Mouse (Mus musculus): ENCODE measurements around the gene Ttc6.

Ttc6 gene

GRCm38 (mm10) chr12:57544641-57545370 is 19.1 kb upstream of the Ttc6 start:
- ATAC-seq (ENCODE audit: insufficient number of reproducible peaks, low FRiP score, low TSS enrichment), result no peak

DNA sequence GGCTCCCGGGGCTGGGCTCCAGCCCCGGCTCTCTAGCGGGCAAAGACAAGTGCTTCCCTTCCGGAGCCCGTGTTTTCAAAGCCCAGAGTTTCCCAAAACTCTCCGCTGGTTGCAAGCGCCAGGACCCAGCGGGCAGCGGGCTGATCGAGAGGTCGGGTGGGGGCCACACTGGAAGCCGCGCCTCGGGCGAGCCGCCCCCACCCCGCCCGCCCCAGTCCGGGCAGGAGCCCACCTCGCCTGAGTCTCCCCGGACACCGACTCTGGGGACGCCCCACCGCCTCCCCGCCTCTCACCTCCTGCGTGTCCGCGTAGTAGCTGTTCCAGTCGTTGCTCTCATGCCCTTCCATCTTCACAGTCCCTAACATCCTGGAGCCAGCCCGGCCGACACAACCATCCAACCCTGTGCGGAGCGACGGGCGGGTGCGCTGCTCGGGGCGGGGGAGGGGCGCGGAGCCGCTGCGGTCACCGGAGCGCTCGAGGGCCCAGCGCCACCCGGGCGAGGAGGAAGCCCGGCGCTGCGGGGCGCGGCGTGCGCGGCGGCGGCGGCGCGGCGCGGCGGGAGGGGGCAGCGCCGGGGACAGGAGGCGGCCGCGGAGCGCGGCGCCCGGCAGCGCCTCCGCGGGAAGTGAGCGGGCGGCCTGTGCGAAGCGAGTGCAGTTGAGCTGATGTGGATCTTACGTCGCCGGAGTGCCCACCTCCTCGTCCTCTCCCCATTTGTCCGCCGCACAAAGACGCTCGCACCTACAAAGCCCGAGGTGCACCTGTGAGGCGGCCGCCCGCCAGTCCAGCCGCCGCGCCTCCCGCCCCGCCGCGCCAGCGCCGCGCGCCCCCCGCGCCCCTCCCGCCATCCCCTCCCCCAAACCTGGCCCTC is 18.3 kb upstream of the Ttc6 start:
- ATAC-seq (ENCODE audit: insufficient number of reproducible peaks, low FRiP score, low TSS enrichment), result no peak

DNA sequence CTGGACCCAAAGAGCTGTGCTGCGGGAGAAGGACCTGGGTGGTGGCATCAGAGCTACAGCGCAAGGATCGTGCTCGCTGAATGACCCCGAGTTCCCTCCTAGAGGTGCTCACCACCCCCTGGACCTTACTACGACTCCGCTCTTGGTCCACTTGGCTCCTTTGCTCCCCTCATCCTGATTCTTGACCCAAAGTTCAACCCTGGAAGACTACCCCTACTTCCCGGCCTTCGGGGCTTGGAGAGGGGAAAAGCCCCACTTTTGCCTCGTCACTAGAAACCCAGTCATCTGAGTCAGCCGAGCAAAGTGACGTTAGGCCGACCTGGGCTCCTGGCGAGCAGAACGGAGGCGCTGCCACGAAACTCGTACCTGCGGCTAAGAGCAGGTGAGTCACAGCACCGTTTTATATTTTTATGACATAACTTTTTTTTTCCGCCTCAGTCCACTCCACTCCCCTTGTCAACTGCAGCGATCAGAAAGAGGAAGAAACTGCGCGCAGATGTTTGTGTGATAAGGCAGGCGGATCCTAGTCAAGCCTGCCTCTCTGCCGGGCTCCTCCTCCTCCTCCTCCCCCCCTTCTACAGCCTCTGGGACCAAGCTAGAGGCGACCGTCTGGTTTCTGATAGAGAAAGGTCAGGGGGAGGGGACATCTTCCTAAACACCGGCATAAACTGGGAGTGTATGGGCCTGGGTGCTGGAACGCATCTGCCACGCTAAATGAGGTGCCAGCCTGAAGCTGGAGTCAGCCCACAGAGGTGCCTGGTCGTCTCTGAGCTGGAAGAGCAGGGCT is 17.3 kb upstream of the Ttc6 start, which contains the start of gene Foxa1:
Gene Foxa1 (minus strand): TSS at position 502 of the 787 bp plus-strand sequence.
- ATAC-seq (ENCODE audit: insufficient number of reproducible peaks, low FRiP score, low TSS enrichment), result no peak

- ATAC-seq (ENCODE audit: insufficient number of reproducible peaks, low FRiP score, low TSS enrichment), result no peak
These were observed 16.0 kb upstream of the Ttc6 start for GRCm38 (mm10) chr12:57547890-57548289.

DNA sequence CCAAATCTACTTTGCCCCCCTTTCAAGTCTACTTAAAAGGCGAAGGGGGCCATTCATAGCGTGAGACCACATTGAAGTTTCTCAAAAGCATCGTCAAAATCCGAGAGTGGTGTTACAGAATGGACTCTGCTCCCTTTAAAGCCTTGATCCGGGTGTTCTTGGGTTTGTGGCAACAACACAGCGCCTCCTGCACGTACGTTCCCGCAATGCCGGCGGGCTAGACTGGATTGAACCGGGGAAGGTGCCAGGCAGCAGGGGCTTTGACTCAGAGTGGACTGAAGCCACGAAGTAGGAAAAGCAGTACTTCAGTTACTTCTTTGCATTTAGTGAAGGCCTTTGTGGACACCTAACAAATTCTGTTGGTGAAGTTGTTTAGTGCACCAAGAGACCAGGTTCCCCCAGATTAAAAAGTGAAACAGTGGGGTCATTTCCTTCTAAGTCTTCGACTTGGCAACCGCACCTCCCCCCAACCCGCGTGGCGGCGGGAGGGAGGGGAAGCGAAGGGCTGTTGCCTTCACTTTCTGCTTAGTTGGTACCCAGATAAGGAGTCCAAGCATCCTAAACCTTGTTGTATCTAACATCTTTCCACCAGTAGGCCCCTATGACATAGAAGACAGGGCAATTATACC is 15.4 kb upstream of the Ttc6 start:
- no peak for ATAC-seq (ENCODE audit: insufficient number of reproducible peaks, low FRiP score, low TSS enrichment)

- ATAC-seq (ENCODE audit: insufficient number of reproducible peaks, low FRiP score, low TSS enrichment), result no peak
These were observed 14.8 kb upstream of the Ttc6 start for GRCm38 (mm10) chr12:57548981-57549666.

DNA sequence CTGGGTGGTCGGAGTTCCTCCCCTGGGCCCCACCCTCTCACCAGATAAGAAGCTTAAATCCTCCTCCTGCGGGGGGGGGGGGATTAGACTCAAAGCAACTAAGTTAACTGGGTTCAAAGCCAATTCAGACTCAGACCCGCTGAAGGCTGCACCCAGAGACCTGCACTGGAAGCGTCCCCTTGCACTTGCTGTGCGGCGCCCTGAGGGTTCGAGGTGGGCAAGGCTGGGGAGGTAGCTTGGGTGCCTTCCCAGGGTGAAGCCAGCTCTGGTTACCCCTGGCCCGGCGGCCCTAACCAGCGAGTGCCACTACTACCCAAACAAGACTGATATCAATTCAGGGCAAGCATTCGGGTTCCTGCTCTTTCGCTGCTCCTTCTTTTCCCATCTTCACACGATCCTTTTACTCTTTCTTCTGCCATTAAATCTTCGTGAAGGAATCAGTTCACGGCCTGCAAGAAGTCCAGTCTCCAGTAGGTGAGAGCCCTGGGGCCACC is 14.2 kb upstream of the Ttc6 start:
- ATAC-seq (ENCODE audit: insufficient number of reproducible peaks, low FRiP score, low TSS enrichment), result no peak

DNA sequence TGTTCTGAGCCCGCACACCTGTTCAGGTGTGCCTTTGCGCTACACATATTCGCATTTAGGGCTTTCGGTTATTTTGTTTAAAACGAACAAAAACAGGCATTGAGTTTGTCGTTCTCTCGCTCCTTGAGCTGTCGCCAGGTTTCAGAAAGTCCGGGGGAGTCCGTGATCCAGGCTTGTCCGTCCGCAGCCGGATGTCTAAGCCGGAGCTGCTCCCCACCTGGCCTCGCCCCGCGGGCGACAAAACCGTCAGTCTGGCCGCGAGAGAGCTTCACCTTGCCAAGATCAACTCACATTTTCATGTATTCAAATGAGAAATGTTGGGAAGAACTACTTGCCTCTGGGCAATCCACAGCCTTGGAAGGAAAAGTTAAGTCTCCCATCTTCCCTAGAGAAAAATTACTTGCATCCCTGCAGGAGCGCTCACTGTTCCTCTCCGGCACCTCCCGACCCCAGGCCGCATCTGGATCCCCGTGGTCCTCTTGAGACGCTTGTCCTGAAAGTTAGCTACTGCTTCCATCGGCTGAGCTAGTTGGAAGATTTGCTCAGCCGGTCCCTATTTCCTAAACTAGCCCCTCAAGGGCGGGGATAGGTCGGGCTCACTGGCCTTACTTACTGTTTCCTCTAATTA is 13.6 kb upstream of the Ttc6 start:
- ATAC-seq (ENCODE audit: insufficient number of reproducible peaks, low FRiP score, low TSS enrichment), result no peak

GRCm38 (mm10) chr12:57550881-57551280 is 13.0 kb upstream of the Ttc6 start:
- ATAC-seq (ENCODE audit: insufficient number of reproducible peaks, low FRiP score, low TSS enrichment), result no peak

- no peak for ATAC-seq (ENCODE audit: insufficient number of reproducible peaks, low FRiP score, low TSS enrichment)
These were observed 11.6 kb upstream of the Ttc6 start for GRCm38 (mm10) chr12:57552286-57552685.

GRCm38 (mm10) chr12:57554091-57554490 is 9.8 kb upstream of the Ttc6 start:
- ATAC-seq (ENCODE audit: insufficient number of reproducible peaks, low FRiP score, low TSS enrichment), result no peak

- no peak; the same call in 1 of the 2 replicates for ATAC-seq (ENCODE audit: insufficient number of reproducible peaks, low FRiP score, low TSS enrichment)
These were observed 7.9 kb downstream of the Ttc6 start for GRCm38 (mm10) chr12:57571773-57572172.

GRCm38 (mm10) chr12:57572415-57572814 is 8.5 kb downstream of the Ttc6 start:
- no peak for ATAC-seq (ENCODE audit: insufficient number of reproducible peaks, low FRiP score, low TSS enrichment)

GRCm38 (mm10) chr12:57575931-57576628 is 12.2 kb downstream of the Ttc6 start:
- no peak for ATAC-seq (ENCODE audit: insufficient number of reproducible peaks, low FRiP score, low TSS enrichment)

DNA sequence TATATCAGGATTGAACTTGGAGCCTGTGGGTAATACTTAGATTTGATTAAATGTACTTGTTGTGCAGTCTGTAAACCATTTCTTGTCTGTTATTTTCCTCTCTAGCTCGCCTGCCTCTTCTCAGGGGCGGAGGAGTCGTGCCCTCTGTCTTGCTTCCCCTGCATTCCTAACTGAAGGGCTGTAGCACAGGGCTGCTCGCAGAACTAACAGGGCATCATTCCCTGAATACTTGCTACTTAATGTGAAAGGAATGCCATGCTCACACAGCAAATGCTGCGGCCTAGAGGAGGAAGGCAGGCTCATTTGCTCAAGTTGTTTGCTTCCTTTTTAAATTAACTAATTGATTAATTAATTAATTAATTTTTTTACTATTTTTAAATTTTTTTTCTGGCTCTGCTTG is 43.7 kb downstream of the Ttc6 start:
- no peak for ATAC-seq (ENCODE audit: insufficient number of reproducible peaks, low FRiP score, low TSS enrichment)

DNA sequence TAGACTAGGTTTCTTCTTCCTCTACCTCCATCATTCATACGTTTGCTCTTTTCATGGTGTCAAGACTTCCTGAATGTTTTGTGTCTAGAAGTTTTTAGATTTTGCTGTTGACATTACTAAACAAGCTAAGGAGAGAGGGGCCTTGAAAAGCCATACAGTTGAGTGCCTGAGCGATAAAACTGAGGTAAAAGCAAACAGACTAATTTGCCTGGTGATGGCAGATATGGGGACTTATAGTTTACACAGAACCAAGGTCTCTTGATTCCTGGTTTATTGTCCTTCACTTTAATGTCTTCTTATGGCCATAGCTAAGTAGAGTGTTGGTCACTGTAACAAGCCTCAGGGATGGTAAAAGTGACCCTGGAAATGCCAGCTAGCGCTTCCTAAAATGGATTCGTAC is 51.2 kb downstream of the Ttc6 start:
- no peak for ATAC-seq (ENCODE audit: insufficient number of reproducible peaks, low FRiP score, low TSS enrichment)

DNA sequence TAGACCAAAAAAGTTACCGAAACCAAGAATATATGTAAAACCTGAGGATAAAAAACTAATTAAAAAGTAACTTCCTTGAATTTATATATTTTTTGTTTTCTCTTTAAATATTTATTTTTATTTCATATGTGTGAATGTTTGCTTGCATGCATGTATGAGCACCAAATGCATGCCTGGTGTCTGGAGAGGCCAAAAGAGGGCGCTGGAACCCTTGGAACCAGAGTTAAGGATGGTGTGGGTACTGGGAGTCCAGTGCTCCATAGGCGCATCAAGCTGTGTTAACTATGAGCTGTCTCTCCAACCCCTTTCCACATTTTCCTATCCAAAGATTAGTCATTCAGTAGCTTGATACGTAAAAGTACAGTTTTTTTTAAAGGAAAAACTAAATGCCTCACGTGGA is 58.1 kb downstream of the Ttc6 start:
- ATAC-seq (ENCODE audit: insufficient number of reproducible peaks, low FRiP score, low TSS enrichment), result no peak

GRCm38 (mm10) chr12:57623264-57623663 is 59.4 kb downstream of the Ttc6 start:
- ATAC-seq (ENCODE audit: insufficient number of reproducible peaks, low FRiP score, low TSS enrichment), result no peak
